Mouse (Mus musculus) embryonic fibroblast, embryonic 13.5 days (primary cell): ENCODE results near the gene Epha8.

Experiments used
- CTCF ChIP-seq: IDR thresholded peaks from 2 replicates; pipeline ENCODE4 v1.5.1; 2011; ENCODE audit warnings: mild to moderate bottlenecking, control low read depth, low read length, moderate library complexity, borderline replicate concordance; ENCODE audit not compliant: insufficient read depth
- POLR2A ChIP-seq: IDR thresholded peaks from 2 replicates; pipeline ENCODE4 v1.6.1; 2011; ENCODE audit warnings: low read depth, mild to moderate bottlenecking, control low read depth, low read length, moderate library complexity

DNA sequence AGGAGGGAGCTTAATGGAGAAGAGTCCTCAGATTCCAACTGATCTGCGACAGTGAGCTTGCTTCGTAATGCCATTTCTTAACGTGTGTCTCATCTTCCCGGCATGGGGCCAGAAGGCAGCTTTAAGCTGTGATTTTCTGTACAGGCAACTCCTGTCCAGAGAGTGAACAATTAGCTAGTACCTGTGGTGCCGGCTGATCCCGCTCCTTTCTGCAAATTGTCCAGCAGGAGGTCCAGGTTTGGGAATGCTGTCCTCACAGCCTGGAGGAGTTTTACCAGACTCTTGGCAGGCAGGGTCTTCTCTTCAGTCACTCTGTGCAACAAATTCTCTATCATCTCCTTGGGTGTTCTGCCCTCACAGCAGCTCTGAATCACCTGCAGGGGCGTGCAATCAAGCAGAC lies 44.4 kb upstream of the Epha8 start:
- TF ChIP-seq POLR2A (no peak), CTCF (no peak)
